Mouse (Mus musculus): Measurements from ENCODE around the gene Unc13d. TPM values are rescaled to one million over a fixed set of nuclear protein-coding genes. Genes with fewer than 3 reads are reported as not detected.

The Unc13d gene
- polyA plus RNA-seq, 1 experiment, result 5.7 TPM

DNA sequence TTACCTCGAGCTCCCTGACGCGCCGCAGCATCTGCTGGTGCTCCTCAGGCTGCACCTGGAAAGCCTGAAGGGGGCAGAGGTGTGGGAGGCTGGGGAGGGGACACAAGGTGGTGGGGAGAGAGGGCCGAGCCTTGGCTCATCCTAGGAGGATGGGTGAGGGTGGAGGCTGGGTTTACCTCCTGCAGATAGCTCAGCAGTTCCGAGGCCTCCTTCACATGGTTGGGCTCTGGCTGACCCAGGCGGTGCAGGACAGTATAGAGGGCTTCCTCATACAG lies 1.6 kb downstream of the Unc13d start:
- Histone ChIP-seq H3K27me3 (ENCODE audit: control insufficient read depth, insufficient read depth, low read length, poor library complexity, severe bottlenecking) (no peaks in the 10 kb centered on the region), H3K9me3 (replicated peaks; ENCODE audit: control insufficient read depth, insufficient read depth, low read length, poor library complexity, severe bottlenecking) (no peaks in the 10 kb centered on the region), H3K9ac (ENCODE audit: low read depth, poor library complexity, severe bottlenecking) (no peak overlapping the region), H3K36me3 (ENCODE audit: control insufficient read depth, insufficient read depth, low read length, poor library complexity, severe bottlenecking) (peaks cover 20% of the 10 kb centered on the region), H3K4me1 (ENCODE audit: control insufficient read depth, insufficient read depth, low read length) (no peaks in the 10 kb centered on the region), H3K27ac (ENCODE audit: insufficient read depth, low read length) (no peak overlapping the region), H3K4me3 (ENCODE audit: low read depth, low read length) (no peak overlapping the region)
- TF ChIP-seq POLR2A (IDR thresholded peaks at IDR 0.05; ENCODE audit: insufficient read depth, low read length) (no peak), EP300 (IDR thresholded peaks at IDR 0.05; ENCODE audit: insufficient read depth, low read depth, low read length) (no peak), CTCF (IDR thresholded peaks at IDR 0.05; ENCODE audit: low read depth, low read length) (no peak)

- Histone ChIP-seq H3K9me3 (replicated peaks; ENCODE audit: control insufficient read depth, insufficient read depth, low read length, poor library complexity, severe bottlenecking) (no peaks in the 10 kb centered on the region), H3K27me3 (ENCODE audit: control insufficient read depth, insufficient read depth, low read length, poor library complexity, severe bottlenecking) (no peaks in the 10 kb centered on the region), H3K4me1 (ENCODE audit: control insufficient read depth, insufficient read depth, low read length) (no peaks in the 10 kb centered on the region), H3K27ac (ENCODE audit: insufficient read depth, low read length) (no peak overlapping the region), H3K4me3 (ENCODE audit: low read depth, low read length) (no peak overlapping the region), H3K36me3 (ENCODE audit: control insufficient read depth, insufficient read depth, low read length, poor library complexity, severe bottlenecking) (peaks cover 17% of the 10 kb centered on the region), H3K9ac (ENCODE audit: low read depth, poor library complexity, severe bottlenecking) (no peak overlapping the region)
- no peak for TF ChIP-seq EP300 (IDR thresholded peaks at IDR 0.05; ENCODE audit: insufficient read depth, low read depth, low read length)
- TF ChIP-seq CTCF (IDR thresholded peaks at IDR 0.05; ENCODE audit: low read depth, low read length), result peak; percentile 34
Observed at GRCm38 (mm10) chr11:116075539-116076265, 2.1 kb downstream of the Unc13d start.

- no peak overlapping the region for H3K27ac ChIP-seq (ENCODE audit: insufficient read depth, low read length)
- no peaks in the 10 kb centered on the region for H3K4me1 ChIP-seq (ENCODE audit: control insufficient read depth, insufficient read depth, low read length)
- TF ChIP-seq EP300 (IDR thresholded peaks at IDR 0.05; ENCODE audit: insufficient read depth, low read depth, low read length) (no peak), CTCF (IDR thresholded peaks at IDR 0.05; ENCODE audit: low read depth, low read length) (no peak), POLR2A (IDR thresholded peaks at IDR 0.05; ENCODE audit: insufficient read depth, low read length) (no peak)
Observed at GRCm38 (mm10) chr11:116074436-116074991, 3.2 kb downstream of the Unc13d start.

DNA sequence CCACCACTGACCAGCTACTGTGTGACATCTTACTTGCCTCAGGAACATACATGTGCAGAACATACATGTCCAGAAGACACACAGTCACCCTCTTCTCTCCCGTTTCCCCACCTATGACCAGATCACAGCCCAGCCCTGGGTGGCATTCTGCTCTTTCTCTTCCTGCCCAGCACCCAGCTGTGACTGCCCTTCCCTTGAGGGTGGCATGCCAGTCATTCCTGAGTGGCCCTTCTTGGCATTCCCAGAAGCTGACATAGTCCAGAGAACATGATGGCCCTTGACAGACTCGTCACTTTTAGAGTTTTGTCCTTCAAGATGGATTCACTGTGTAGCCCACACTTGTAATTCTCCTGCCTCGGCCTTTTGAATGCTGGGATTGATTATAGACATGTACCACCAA lies 5.2 kb downstream of the Unc13d start:
- TF ChIP-seq EP300 (IDR thresholded peaks at IDR 0.05; ENCODE audit: insufficient read depth, low read depth, low read length), result no peak
- TF ChIP-seq POLR2A (IDR thresholded peaks at IDR 0.05; ENCODE audit: insufficient read depth, low read length), result no peak
- TF ChIP-seq CTCF (IDR thresholded peaks at IDR 0.05; ENCODE audit: low read depth, low read length), result no peak
- H3K9me3 ChIP-seq (replicated peaks; ENCODE audit: control insufficient read depth, insufficient read depth, low read length, poor library complexity, severe bottlenecking), result no peaks in the 10 kb centered on the region
- H3K27ac ChIP-seq (ENCODE audit: insufficient read depth, low read length), result no peak overlapping the region
- no peaks in the 10 kb centered on the region for H3K36me3 ChIP-seq (ENCODE audit: control insufficient read depth, insufficient read depth, low read length, poor library complexity, severe bottlenecking)
- H3K27me3 ChIP-seq (ENCODE audit: control insufficient read depth, insufficient read depth, low read length, poor library complexity, severe bottlenecking), result no peaks in the 10 kb centered on the region
- no peak overlapping the region for H3K9ac ChIP-seq (ENCODE audit: low read depth, poor library complexity, severe bottlenecking)
- no peaks in the 10 kb centered on the region for H3K4me1 ChIP-seq (ENCODE audit: control insufficient read depth, insufficient read depth, low read length)
- H3K4me3 ChIP-seq (ENCODE audit: low read depth, low read length), result no peak overlapping the region

More at GRCm38 (mm10) chr11:116074436-116074991, 3.2 kb downstream of the Unc13d start:
- H3K9ac ChIP-seq (ENCODE audit: low read depth, poor library complexity, severe bottlenecking), result no peak overlapping the region
- H3K36me3 ChIP-seq (ENCODE audit: control insufficient read depth, insufficient read depth, low read length, poor library complexity, severe bottlenecking), result peaks cover 6% of the 10 kb centered on the region
- no peaks in the 10 kb centered on the region for H3K27me3 ChIP-seq (ENCODE audit: control insufficient read depth, insufficient read depth, low read length, poor library complexity, severe bottlenecking)
- H3K4me3 ChIP-seq (ENCODE audit: low read depth, low read length), result no peak overlapping the region
- H3K9me3 ChIP-seq (replicated peaks; ENCODE audit: control insufficient read depth, insufficient read depth, low read length, poor library complexity, severe bottlenecking), result no peaks in the 10 kb centered on the region

DNA sequence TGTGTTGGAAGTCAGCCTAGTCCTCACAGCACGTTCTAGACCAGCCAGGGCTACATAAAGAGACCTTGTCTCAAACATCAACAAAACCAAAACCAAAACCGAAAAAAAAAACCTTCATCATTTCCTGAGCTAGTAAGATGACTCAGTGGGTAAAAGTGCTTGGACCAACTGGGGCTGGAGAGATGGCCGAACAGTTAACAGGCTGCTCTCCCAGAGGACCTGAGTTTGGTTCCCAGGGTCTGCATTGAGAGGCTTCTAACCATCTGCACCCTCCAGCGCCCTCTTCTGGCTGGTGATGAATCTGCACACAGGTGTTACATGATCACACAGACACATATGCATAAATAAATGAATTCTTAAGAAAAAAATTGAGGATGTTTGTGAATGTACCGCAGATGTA lies 6.3 kb downstream of the Unc13d start:
- peak; percentile 61 for TF ChIP-seq CTCF (IDR thresholded peaks at IDR 0.05; ENCODE audit: low read depth, low read length)
- TF ChIP-seq EP300 (IDR thresholded peaks at IDR 0.05; ENCODE audit: insufficient read depth, low read depth, low read length), result no peak
- TF ChIP-seq POLR2A (IDR thresholded peaks at IDR 0.05; ENCODE audit: insufficient read depth, low read length), result no peak
- no peaks in the 10 kb centered on the region for H3K9me3 ChIP-seq (replicated peaks; ENCODE audit: control insufficient read depth, insufficient read depth, low read length, poor library complexity, severe bottlenecking)
- H3K36me3 ChIP-seq (ENCODE audit: control insufficient read depth, insufficient read depth, low read length, poor library complexity, severe bottlenecking), result no peaks in the 10 kb centered on the region
- no peak overlapping the region for H3K4me3 ChIP-seq (ENCODE audit: low read depth, low read length)
- H3K27ac ChIP-seq (ENCODE audit: insufficient read depth, low read length), result no peak overlapping the region
- no peaks in the 10 kb centered on the region for H3K27me3 ChIP-seq (ENCODE audit: control insufficient read depth, insufficient read depth, low read length, poor library complexity, severe bottlenecking)
- H3K9ac ChIP-seq (ENCODE audit: low read depth, poor library complexity, severe bottlenecking), result no peak overlapping the region
- H3K4me1 ChIP-seq (ENCODE audit: control insufficient read depth, insufficient read depth, low read length), result no peaks in the 10 kb centered on the region

- no peak overlapping the region for H3K9ac ChIP-seq (ENCODE audit: low read depth, poor library complexity, severe bottlenecking)
- no peak overlapping the region for H3K27ac ChIP-seq (ENCODE audit: insufficient read depth, low read length)
- no peaks in the 10 kb centered on the region for H3K4me1 ChIP-seq (ENCODE audit: control insufficient read depth, insufficient read depth, low read length)
- H3K27me3 ChIP-seq (ENCODE audit: control insufficient read depth, insufficient read depth, low read length, poor library complexity, severe bottlenecking), result no peaks in the 10 kb centered on the region
- no peak for TF ChIP-seq POLR2A (IDR thresholded peaks at IDR 0.05; ENCODE audit: insufficient read depth, low read length)
- no peak for TF ChIP-seq CTCF (IDR thresholded peaks at IDR 0.05; ENCODE audit: low read depth, low read length)
- no peak for TF ChIP-seq EP300 (IDR thresholded peaks at IDR 0.05; ENCODE audit: insufficient read depth, low read depth, low read length)
- no peak overlapping the region for H3K4me3 ChIP-seq (ENCODE audit: low read depth, low read length)
- no peaks in the 10 kb centered on the region for H3K9me3 ChIP-seq (replicated peaks; ENCODE audit: control insufficient read depth, insufficient read depth, low read length, poor library complexity, severe bottlenecking)
- no peaks in the 10 kb centered on the region for H3K36me3 ChIP-seq (ENCODE audit: control insufficient read depth, insufficient read depth, low read length, poor library complexity, severe bottlenecking)
Observed at GRCm38 (mm10) chr11:116065345-116065744, 12.4 kb downstream of the Unc13d start.

All from ES-Bruce4 (cell line).